Mouse (Mus musculus): ENCODE results near the gene Olfr889.

DNA sequence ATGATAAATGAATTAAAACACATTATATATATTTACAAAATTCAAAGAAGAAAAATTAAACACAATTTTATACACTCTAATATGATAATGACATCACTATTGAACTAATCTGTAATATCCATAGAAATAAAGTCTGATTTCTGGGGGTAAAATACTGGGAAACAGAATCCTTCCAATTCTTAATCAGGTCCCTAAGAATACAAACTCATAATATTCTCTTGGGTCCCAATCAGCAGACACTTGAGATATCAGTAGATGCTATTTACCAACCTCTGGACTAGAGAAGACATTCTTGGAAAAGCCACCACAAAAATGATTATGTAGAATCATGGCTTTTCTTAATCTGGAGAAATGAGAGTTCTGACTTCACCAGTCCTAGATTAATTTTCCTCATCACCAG, 27.2 kb downstream of the Olfr889 start, which contains the start of gene Olfr890:
- TF ChIP-seq EP300 (IDR thresholded peaks at IDR 0.05; ENCODE audit: insufficient read depth, low read depth, low read length) (no peak), CTCF (IDR thresholded peaks at IDR 0.05) (no peak)
